Mouse (Mus musculus): ENCODE measurements around the gene Pigz.

The Pigz gene

GRCm38 (mm10) chr16:31918248-31918724 lies 15.4 kb upstream of the Pigz start:
- POLR2A ChIA-PET, result interaction anchor here in 2 of 4 experiments (0.8 to 1.6 kb wide), 14 partner anchors 12 to 733 kb away, joined by 3 to 10 read pairs (median 3); partner anchors contain the start of genes Meltf (in 1 of the 2) and Pak2 (in 1 of the 2)
- CTCF ChIA-PET, result interaction anchor here (0.5 to 3.0 kb wide), 52 partner anchors 8 to 725 kb away, joined by 3 to 31 read pairs (median 4); partner anchors contain the start of genes Meltf (in 4 of the 4) and Pigz (in 3 of the 4)

- CTCF ChIA-PET, result interaction anchor here in 2 of 4 experiments (0.8 to 5.8 kb wide), 5 partner anchors 19 to 466 kb away, joined by 3 to 24 read pairs (median 3); no protein-coding TSS in a partner anchor
- POLR2A ChIA-PET, result interaction anchor here in 3 of 4 experiments (0.5 to 1.6 kb wide), 10 partner anchors 8 to 425 kb away, joined by 3 to 6 read pairs (median 3); partner anchors contain the start of genes Pigz (in 1 of the 3) and Senp5 (in 1 of the 3)
Measured at GRCm38 (mm10) chr16:31924368-31924767, 9.3 kb upstream of the Pigz start.

- POLR2A ChIA-PET, result interaction anchor here in 3 of 4 experiments (0.6 to 1.8 kb wide), 9 partner anchors 8 to 55 kb away, joined by 3 to 8 read pairs (median 6); partner anchors contain the start of genes 0610012G03Rik (in 1 of the 3), Ncbp2 (in 1 of the 3) and Pigz (in 1 of the 3)
- CTCF ChIA-PET, result interaction anchor here (0.7 to 5.8 kb wide), 6 partner anchors 8 to 20 kb away, joined by 3 to 24 read pairs (median 4); no protein-coding TSS in a partner anchor
Measured at GRCm38 (mm10) chr16:31926091-31926490, 7.6 kb upstream of the Pigz start.

GRCm38 (mm10) chr16:31926547-31927182 lies 7.0 kb upstream of the Pigz start:
- POLR2A ChIA-PET, result interaction anchor here (0.5 to 1.8 kb wide), 12 partner anchors 9 to 76 kb away, joined by 3 to 8 read pairs (median 4); partner anchors contain the start of genes 0610012G03Rik (in 1 of the 4), Ncbp2 (in 1 of the 4) and Senp5 (in 1 of the 4)
- CTCF ChIA-PET, result interaction anchor here in 3 of 4 experiments (1.1 to 5.8 kb wide), 3 partner anchors 8 to 21 kb away, joined by 3 to 24 read pairs (median 3); no protein-coding TSS in a partner anchor

- CTCF ChIA-PET, result interaction anchor here in 2 of 4 experiments (1.2 to 5.8 kb wide), 2 partner anchors 9 to 17 kb away, joined by 3 to 24 read pairs; no protein-coding TSS in a partner anchor
- POLR2A ChIA-PET, result interaction anchor here (0.5 to 1.8 kb wide), 8 partner anchors 8 to 75 kb away, joined by 3 to 8 read pairs (median 4); partner anchors contain the start of gene Senp5 (in 1 of the 4)
Measured at GRCm38 (mm10) chr16:31927412-31927811, 6.2 kb upstream of the Pigz start.

GRCm38 (mm10) chr16:31931330-31931729 lies 2.3 kb upstream of the Pigz start:
- CTCF ChIA-PET, result interaction anchor here in 3 of 4 experiments (0.6 to 5.7 kb wide), 7 partner anchors 12 to 26 kb away, joined by 3 to 77 read pairs (median 5); no protein-coding TSS in a partner anchor
- POLR2A ChIA-PET, result interaction anchor here in 3 of 4 experiments (0.9 to 5.3 kb wide), 9 partner anchors 10 to 71 kb away, joined by 3 to 45 read pairs (median 4); partner anchors contain the start of gene Senp5 (in 1 of the 3)

GRCm38 (mm10) chr16:31932255-31932654 lies 1.4 kb upstream of the Pigz start:
- CTCF ChIA-PET, result interaction anchor here (0.6 to 5.7 kb wide), 28 partner anchors 9 to 507 kb away, joined by 3 to 77 read pairs (median 4); partner anchors contain the start of gene Meltf (in 3 of the 4)
- POLR2A ChIA-PET, result interaction anchor here (0.6 to 5.3 kb wide), 25 partner anchors 8 to 424 kb away, joined by 3 to 45 read pairs (median 3); partner anchors contain the start of genes Senp5 (in 3 of the 4), 0610012G03Rik (in 1 of the 4) and Ncbp2 (in 1 of the 4)

- CTCF ChIA-PET, result interaction anchor here (0.5 to 5.7 kb wide), 35 partner anchors 8 to 508 kb away, joined by 3 to 77 read pairs (median 4); partner anchors contain the start of gene Meltf (in 3 of the 4)
- POLR2A ChIA-PET, result interaction anchor here (0.6 to 5.3 kb wide), 33 partner anchors 8 to 661 kb away, joined by 3 to 45 read pairs (median 3); partner anchors contain the start of genes Senp5 (in 2 of the 4), 0610012G03Rik (in 1 of the 4), Ncbp2 (in 1 of the 4) and Rnf168 (in 1 of the 4)
Measured at GRCm38 (mm10) chr16:31932840-31933697, 582 bp upstream of the Pigz start.

- ChIA-PET CTCF (interaction anchor here (0.6 to 5.7 kb wide), 8 partner anchors 9 to 476 kb away, joined by 3 to 77 read pairs (median 5); no protein-coding TSS in a partner anchor), POLR2A (interaction anchor here in 2 of 4 experiments (1.0 to 5.3 kb wide), 11 partner anchors 9 to 68 kb away, joined by 3 to 45 read pairs (median 5); partner anchors contain the start of gene Senp5 (in 2 of the 2))
Measured at GRCm38 (mm10) chr16:31934550-31935010, 929 bp downstream of the Pigz start.

GRCm38 (mm10) chr16:31935091-31935979 lies 1.7 kb downstream of the Pigz start:
- CTCF ChIA-PET, result interaction anchor here (0.5 to 5.7 kb wide), 10 partner anchors 8 to 477 kb away, joined by 3 to 77 read pairs (median 4); no protein-coding TSS in a partner anchor

GRCm38 (mm10) chr16:31936568-31936967 lies 2.9 kb downstream of the Pigz start:
- ChIA-PET POLR2A (interaction anchor here (0.6 to 5.3 kb wide), 5 partner anchors 7 to 493 kb away, joined by 3 to 45 read pairs (median 9); no protein-coding TSS in a partner anchor), CTCF (interaction anchor here in 2 of 4 experiments (0.6 to 4.7 kb wide), 2 partner anchors 7 to 30 kb away, joined by 3 to 33 read pairs; no protein-coding TSS in a partner anchor)

More at GRCm38 (mm10) chr16:31935091-31935979, 1.7 kb downstream of the Pigz start:
- POLR2A ChIA-PET, result interaction anchor here (0.6 to 5.3 kb wide), 14 partner anchors 9 to 369 kb away, joined by 3 to 45 read pairs (median 4); partner anchors contain the start of genes Senp5 (in 2 of the 4), 0610012G03Rik (in 1 of the 4) and Ncbp2 (in 1 of the 4)

GRCm38 (mm10) chr16:31938856-31939255 lies 5.2 kb downstream of the Pigz start:
- POLR2A ChIA-PET, result no interaction called here
- CTCF ChIA-PET, result interaction anchor here in 1 of 4 experiments (0.6 to 0.8 kb wide), 2 partner anchors 64 to 674 kb away, joined by 3 to 5 read pairs; no protein-coding TSS in a partner anchor

- CTCF ChIA-PET, result interaction anchor here in 2 of 4 experiments (0.5 to 1.0 kb wide), 5 partner anchors 8 to 1299 kb away, joined by 3 to 9 read pairs (median 4); no protein-coding TSS in a partner anchor
- POLR2A ChIA-PET, result no interaction called here
Measured at GRCm38 (mm10) chr16:31940586-31940985, 6.9 kb downstream of the Pigz start.

GRCm38 (mm10) chr16:31943980-31944379 lies 10.3 kb downstream of the Pigz start:
- ChIA-PET POLR2A (interaction anchor here in 3 of 4 experiments (0.6 to 3.1 kb wide), 46 partner anchors 10 to 698 kb away, joined by 3 to 45 read pairs (median 3); partner anchors contain the start of genes Pigz (in 3 of the 3), Senp5 (in 2 of the 3), Cep19 (in 1 of the 3) and Fbxo45 (in 1 of the 3)), CTCF (interaction anchor here (0.5 to 2.6 kb wide), 78 partner anchors 9 to 694 kb away, joined by 3 to 77 read pairs (median 4); partner anchors contain the start of genes Pigz (in 4 of the 4), Senp5 (in 3 of the 4) and Meltf (in 1 of the 4))

- POLR2A ChIA-PET, result interaction anchor here in 3 of 4 experiments (0.6 to 3.1 kb wide), 24 partner anchors 11 to 663 kb away, joined by 3 to 45 read pairs (median 4); partner anchors contain the start of genes Pigz (in 3 of the 3), Senp5 (in 2 of the 3), Cep19 (in 1 of the 3) and Pigx (in 1 of the 3)
- CTCF ChIA-PET, result interaction anchor here (0.5 to 2.6 kb wide), 49 partner anchors 11 to 553 kb away, joined by 3 to 77 read pairs (median 5); partner anchors contain the start of genes Pigz (in 4 of the 4), Meltf (in 1 of the 4) and Senp5 (in 1 of the 4)
Measured at GRCm38 (mm10) chr16:31944698-31945255, 11.1 kb downstream of the Pigz start.
